Mouse (Mus musculus): ENCODE results near the gene Acer1. TPM values are rescaled to one million over a fixed set of nuclear protein-coding genes. Genes with fewer than 3 reads are reported as not detected.
A peak's percentile ranks its signal among the peaks of the same experiment; 100 is the strongest.
"Not testable (repeated sequence)": the region's sequence is repeated elsewhere in the genome, so short reads cannot be mapped to it uniquely, and the experiment has no call there.

Acer1 gene
- polyA plus RNA-seq, 1 experiment from 2014 or later, result not detected

GRCm38 (mm10) chr17:56933395-56933794, 48.5 kb downstream of the Acer1 start:
- Histone ChIP-seq H3K36me3 (ENCODE audit: insufficient read depth, low read length) (no peaks in the 10 kb centered on the region), H3K27me3 (ENCODE audit: insufficient read depth, low read length) (no peaks in the 10 kb centered on the region), H3K27ac (ENCODE audit: low read length) (no peak overlapping the region), H3K9me3 (ENCODE audit: low read length) (no peaks in the 10 kb centered on the region), H3K4me3 (ENCODE audit: low read length) (no peak overlapping the region), H3K4me1 (ENCODE audit: insufficient read depth, low read length) (peaks cover 22% of the 10 kb centered on the region), H3K4me2 (replicated peaks; ENCODE audit: low read depth, low read length) (peak overlapping the region; percentile 81; the same call in 1 of the 2 replicates), H3K9ac (replicated peaks; ENCODE audit: low read length) (peak overlapping the region; percentile 19; the same call in 1 of the 2 replicates)
- no peak for ATAC-seq (ENCODE audit: low FRiP score, low TSS enrichment)
- 96% methylated on average over 2 of the region's 2 CpGs for WGBS

- H3K36me3 ChIP-seq (ENCODE audit: insufficient read depth, low read length), result peaks cover 9% of the 10 kb centered on the region
- WGBS, result 79% methylated on average over 8 of the region's 8 CpGs
- no peak overlapping the region for H3K9ac ChIP-seq (replicated peaks; ENCODE audit: low read length)
- H3K27ac ChIP-seq (ENCODE audit: low read length), result no peak overlapping the region
- no peaks in the 10 kb centered on the region for H3K27me3 ChIP-seq (ENCODE audit: insufficient read depth, low read length)
- no peaks in the 10 kb centered on the region for H3K9me3 ChIP-seq (ENCODE audit: low read length)
- no peak overlapping the region for H3K4me2 ChIP-seq (replicated peaks; ENCODE audit: low read depth, low read length)
- peaks cover 22% of the 10 kb centered on the region for H3K4me1 ChIP-seq (ENCODE audit: insufficient read depth, low read length)
- no peak overlapping the region for H3K4me3 ChIP-seq (ENCODE audit: low read length)
- ATAC-seq (ENCODE audit: low FRiP score, low TSS enrichment), result no peak
Measured at GRCm38 (mm10) chr17:56930026-56930425, 51.9 kb downstream of the Acer1 start.

DNA sequence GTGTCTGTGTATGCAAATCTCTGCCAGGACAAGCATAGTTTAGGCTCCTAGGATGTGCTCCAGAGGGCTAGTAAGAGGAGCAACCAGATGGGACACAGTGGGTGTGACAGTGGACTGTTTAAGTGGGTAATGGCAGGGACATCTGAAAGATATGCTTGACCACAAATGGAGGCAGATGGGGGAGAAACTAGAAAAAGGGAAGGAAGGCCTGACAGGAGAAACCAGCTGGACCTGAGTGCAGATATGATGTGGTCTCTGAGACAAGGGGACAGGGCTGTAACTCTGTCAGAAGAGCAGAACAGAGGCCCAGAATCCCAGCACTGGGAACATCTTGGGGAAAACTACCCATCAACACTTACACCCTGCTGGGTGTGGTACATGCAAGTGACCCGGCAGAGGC, 52.4 kb downstream of the Acer1 start:
- no peaks in the 10 kb centered on the region for H3K27me3 ChIP-seq (ENCODE audit: insufficient read depth, low read length)
- H3K4me1 ChIP-seq (ENCODE audit: insufficient read depth, low read length), result peaks cover 21% of the 10 kb centered on the region
- ATAC-seq (ENCODE audit: low FRiP score, low TSS enrichment), result no peak
- WGBS, result 90% methylated on average over 1 of the region's 1 CpGs
- no peak overlapping the region for H3K9ac ChIP-seq (replicated peaks; ENCODE audit: low read length)
- H3K4me3 ChIP-seq (ENCODE audit: low read length), result no peak overlapping the region
- peaks cover 13% of the 10 kb centered on the region for H3K36me3 ChIP-seq (ENCODE audit: insufficient read depth, low read length)
- H3K27ac ChIP-seq (ENCODE audit: low read length), result no peak overlapping the region
- H3K9me3 ChIP-seq (ENCODE audit: low read length), result no peaks in the 10 kb centered on the region
- H3K4me2 ChIP-seq (replicated peaks; ENCODE audit: low read depth, low read length), result no peak overlapping the region

DNA sequence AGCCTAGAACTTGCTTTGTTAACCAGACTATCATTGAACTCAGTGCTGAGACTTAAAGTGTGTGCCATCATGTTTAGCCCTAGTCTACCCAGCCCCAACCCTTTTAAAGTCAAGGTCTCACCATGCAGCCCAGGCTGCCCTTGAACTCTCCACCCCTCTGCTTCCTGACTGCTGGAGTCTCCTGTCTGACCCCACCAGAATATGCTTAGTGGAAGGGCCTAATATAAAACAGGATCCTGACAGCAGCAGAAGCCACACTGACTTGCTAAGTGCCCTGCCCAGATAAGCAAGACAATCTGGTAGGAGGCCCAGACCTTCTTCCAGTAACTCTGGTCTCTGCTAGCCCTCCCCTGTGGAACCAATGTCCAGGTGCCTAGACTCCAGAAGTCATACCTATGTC, 52.8 kb downstream of the Acer1 start:
- H3K4me3 ChIP-seq (ENCODE audit: low read length), result no peak overlapping the region
- H3K9me3 ChIP-seq (ENCODE audit: low read length), result no peaks in the 10 kb centered on the region
- H3K27me3 ChIP-seq (ENCODE audit: insufficient read depth, low read length), result no peaks in the 10 kb centered on the region
- no peak for ATAC-seq (ENCODE audit: low FRiP score, low TSS enrichment)
- no peak overlapping the region for H3K4me2 ChIP-seq (replicated peaks; ENCODE audit: low read depth, low read length)
- H3K27ac ChIP-seq (ENCODE audit: low read length), result no peak overlapping the region
- H3K36me3 ChIP-seq (ENCODE audit: insufficient read depth, low read length), result peaks cover 13% of the 10 kb centered on the region
- H3K4me1 ChIP-seq (ENCODE audit: insufficient read depth, low read length), result peaks cover 17% of the 10 kb centered on the region
- H3K9ac ChIP-seq (replicated peaks; ENCODE audit: low read length), result no peak overlapping the region

- Histone ChIP-seq H3K9ac (replicated peaks; ENCODE audit: low read length) (no peak overlapping the region), H3K36me3 (ENCODE audit: insufficient read depth, low read length) (peaks cover 25% of the 10 kb centered on the region), H3K27ac (ENCODE audit: low read length) (no peak overlapping the region), H3K9me3 (ENCODE audit: low read length) (no peaks in the 10 kb centered on the region), H3K4me3 (ENCODE audit: low read length) (no peak overlapping the region), H3K4me2 (replicated peaks; ENCODE audit: low read depth, low read length) (no peak overlapping the region), H3K4me1 (ENCODE audit: insufficient read depth, low read length) (no peaks in the 10 kb centered on the region), H3K27me3 (ENCODE audit: insufficient read depth, low read length) (no peaks in the 10 kb centered on the region)
- WGBS, result 95% methylated on average over 2 of the region's 2 CpGs
- ATAC-seq (ENCODE audit: low FRiP score, low TSS enrichment), result no peak
Measured at GRCm38 (mm10) chr17:56925998-56926397, 55.9 kb downstream of the Acer1 start.

DNA sequence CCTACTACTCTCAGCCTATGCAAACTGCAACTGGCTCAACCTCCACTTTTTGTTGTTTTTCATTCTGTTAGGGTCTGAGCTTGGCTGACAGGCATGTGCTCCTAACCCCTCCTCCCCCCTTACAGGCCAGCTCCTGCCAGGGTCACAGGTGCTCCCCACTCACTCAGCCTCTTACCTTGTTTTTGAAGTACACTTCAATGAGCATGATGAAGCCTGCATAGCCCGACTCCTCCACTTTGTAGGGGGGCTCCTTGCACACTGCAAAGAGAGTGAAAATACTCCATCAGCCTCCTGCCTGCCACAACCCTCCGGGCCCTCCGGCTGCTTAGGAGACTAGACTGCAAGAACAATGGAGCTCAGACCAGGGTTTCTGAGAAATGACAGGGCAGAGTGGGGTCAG, 62.2 kb downstream of the Acer1 start:
- Histone ChIP-seq H3K4me2 (replicated peaks; ENCODE audit: low read depth, low read length) (no peak overlapping the region), H3K9ac (replicated peaks; ENCODE audit: low read length) (no peak overlapping the region), H3K4me3 (ENCODE audit: low read length) (no peak overlapping the region), H3K9me3 (ENCODE audit: low read length) (no peaks in the 10 kb centered on the region), H3K4me1 (ENCODE audit: insufficient read depth, low read length) (no peaks in the 10 kb centered on the region), H3K36me3 (ENCODE audit: insufficient read depth, low read length) (peaks cover 48% of the 10 kb centered on the region), H3K27ac (ENCODE audit: low read length) (no peak overlapping the region), H3K27me3 (ENCODE audit: insufficient read depth, low read length) (no peaks in the 10 kb centered on the region)
- no peak for ATAC-seq (ENCODE audit: low FRiP score, low TSS enrichment)
- WGBS, result 70% methylated on average over 3 of the region's 3 CpGs

- Histone ChIP-seq H3K27me3 (ENCODE audit: insufficient read depth, low read length) (no peaks in the 10 kb centered on the region), H3K27ac (ENCODE audit: low read length) (no peak overlapping the region), H3K4me2 (replicated peaks; ENCODE audit: low read depth, low read length) (no peak overlapping the region), H3K9ac (replicated peaks; ENCODE audit: low read length) (no peak overlapping the region), H3K36me3 (ENCODE audit: insufficient read depth, low read length) (peaks cover 49% of the 10 kb centered on the region), H3K4me3 (ENCODE audit: low read length) (no peak overlapping the region), H3K4me1 (ENCODE audit: insufficient read depth, low read length) (no peaks in the 10 kb centered on the region), H3K9me3 (ENCODE audit: low read length) (no peaks in the 10 kb centered on the region)
- no peak for ATAC-seq (ENCODE audit: low FRiP score, low TSS enrichment)
- WGBS, result 91% methylated on average over 2 of the region's 2 CpGs
Measured at GRCm38 (mm10) chr17:56917166-56917565, 64.8 kb downstream of the Acer1 start.

DNA sequence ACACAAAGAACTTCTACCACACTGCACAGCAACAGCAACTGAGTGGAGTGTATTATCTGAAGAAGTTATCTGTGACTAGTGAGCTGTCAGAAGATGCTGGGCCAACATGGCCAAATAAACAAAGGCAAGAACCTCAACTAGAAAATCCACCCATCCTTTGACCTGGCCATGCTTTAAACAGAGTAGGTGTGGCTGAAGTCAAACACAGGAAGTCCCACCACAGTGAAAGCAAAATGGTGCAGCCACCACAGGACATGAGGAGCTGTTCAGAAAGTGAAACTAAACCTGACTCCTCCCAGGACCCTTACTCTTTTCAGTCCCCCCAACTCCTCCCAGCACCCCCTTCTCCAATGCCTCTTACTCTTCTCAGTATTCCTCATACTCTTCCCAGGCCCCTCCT, 68.5 kb downstream of the Acer1 start:
- Histone ChIP-seq H3K27me3 (ENCODE audit: insufficient read depth, low read length) (no peaks in the 10 kb centered on the region), H3K9ac (replicated peaks; ENCODE audit: low read length) (no peak overlapping the region), H3K4me2 (replicated peaks; ENCODE audit: low read depth, low read length) (no peak overlapping the region), H3K9me3 (ENCODE audit: low read length) (no peaks in the 10 kb centered on the region), H3K4me1 (ENCODE audit: insufficient read depth, low read length) (no peaks in the 10 kb centered on the region), H3K27ac (ENCODE audit: low read length) (no peak overlapping the region), H3K36me3 (ENCODE audit: insufficient read depth, low read length) (peaks cover 48% of the 10 kb centered on the region), H3K4me3 (ENCODE audit: low read length) (no peak overlapping the region)
- no peak for ATAC-seq (ENCODE audit: low FRiP score, low TSS enrichment)

GRCm38 (mm10) chr17:56913023-56913422, 68.9 kb downstream of the Acer1 start:
- no peaks in the 10 kb centered on the region for H3K9me3 ChIP-seq (ENCODE audit: low read length)
- no peak overlapping the region for H3K4me3 ChIP-seq (ENCODE audit: low read length)
- no peak overlapping the region for H3K9ac ChIP-seq (replicated peaks; ENCODE audit: low read length)
- H3K4me2 ChIP-seq (replicated peaks; ENCODE audit: low read depth, low read length), result no peak overlapping the region
- H3K27ac ChIP-seq (ENCODE audit: low read length), result no peak overlapping the region
- ATAC-seq (ENCODE audit: low FRiP score, low TSS enrichment), result no peak
- H3K4me1 ChIP-seq (ENCODE audit: insufficient read depth, low read length), result no peaks in the 10 kb centered on the region
- peaks cover 50% of the 10 kb centered on the region for H3K36me3 ChIP-seq (ENCODE audit: insufficient read depth, low read length)
- WGBS, result 87% methylated on average over 3 of the region's 3 CpGs
- no peaks in the 10 kb centered on the region for H3K27me3 ChIP-seq (ENCODE audit: insufficient read depth, low read length)

DNA sequence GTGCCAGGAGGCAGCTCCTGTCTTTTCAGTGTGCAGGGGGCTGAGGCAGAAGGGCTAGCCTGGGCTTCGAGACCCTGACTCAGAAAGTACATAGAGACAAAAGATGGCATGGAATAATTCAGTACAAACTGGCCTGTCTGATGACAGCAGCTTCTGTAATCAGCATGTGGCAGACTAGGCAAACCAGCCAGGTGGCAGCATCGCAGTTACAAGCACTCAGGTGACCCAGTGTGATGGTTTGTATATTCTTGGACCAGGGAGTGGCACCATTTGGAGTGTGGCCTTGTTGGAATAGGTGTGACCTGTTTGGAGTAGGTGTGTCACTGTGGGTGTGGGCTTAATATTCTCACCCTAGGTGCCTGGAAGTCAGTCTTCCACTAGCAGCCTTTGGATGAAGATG, 72.2 kb downstream of the Acer1 start:
- not testable (repeated sequence) for H3K4me2 ChIP-seq (replicated peaks; ENCODE audit: low read depth, low read length); H3K9me3 ChIP-seq (ENCODE audit: low read length); H3K27ac ChIP-seq (ENCODE audit: low read length); H3K4me3 ChIP-seq (ENCODE audit: low read length); H3K4me1 ChIP-seq (ENCODE audit: insufficient read depth, low read length); ATAC-seq (ENCODE audit: low FRiP score, low TSS enrichment); H3K9ac ChIP-seq (replicated peaks; ENCODE audit: low read length); H3K27me3 ChIP-seq (ENCODE audit: insufficient read depth, low read length)
- peaks cover 46% of the 10 kb centered on the region for H3K36me3 ChIP-seq (ENCODE audit: insufficient read depth, low read length)
- 94% methylated on average over 2 of the region's 2 CpGs for WGBS

DNA sequence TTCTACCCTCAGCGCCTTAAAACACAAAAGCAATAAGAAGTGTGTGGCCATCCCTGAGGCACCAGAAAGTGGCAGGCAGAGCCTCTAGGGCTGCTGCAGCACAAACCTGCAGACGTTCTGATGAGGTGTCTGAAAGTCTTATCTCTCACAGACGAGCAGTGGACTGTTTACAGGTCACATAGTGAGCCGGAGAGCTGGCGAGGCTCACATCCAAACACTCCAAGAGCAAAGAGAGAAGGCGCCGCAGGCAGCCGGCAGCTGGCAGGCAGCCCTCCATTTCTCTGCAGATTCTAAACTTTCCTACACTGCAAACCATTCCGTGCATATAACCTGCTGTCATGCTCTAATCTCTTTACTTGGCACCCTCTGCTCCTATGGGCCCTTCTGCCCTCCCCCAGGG, 74.0 kb downstream of the Acer1 start:
- Histone ChIP-seq H3K9ac (replicated peaks; ENCODE audit: low read length) (no peak overlapping the region), H3K9me3 (ENCODE audit: low read length) (no peaks in the 10 kb centered on the region), H3K4me2 (replicated peaks; ENCODE audit: low read depth, low read length) (no peak overlapping the region), H3K27me3 (ENCODE audit: insufficient read depth, low read length) (no peaks in the 10 kb centered on the region), H3K4me1 (ENCODE audit: insufficient read depth, low read length) (no peaks in the 10 kb centered on the region), H3K27ac (ENCODE audit: low read length) (no peak overlapping the region), H3K4me3 (ENCODE audit: low read length) (no peak overlapping the region), H3K36me3 (ENCODE audit: insufficient read depth, low read length) (peaks cover 43% of the 10 kb centered on the region)
- WGBS, result 79% methylated on average over 9 of the region's 9 CpGs
- ATAC-seq (ENCODE audit: low FRiP score, low TSS enrichment), result no peak

All from kidney, embryonic 16.5 days (tissue).